Mouse (Mus musculus): ENCODE data around the gene R3hdm4. TPM values are rescaled to one million over a fixed set of nuclear protein-coding genes. Genes with fewer than 3 reads are reported as not detected.

R3hdm4 gene
- total and polyA plus RNA-seq, 3 experiments, result 29.1 to 105 TPM; not detected in 1

GRCm38 (mm10) chr10:79925785-79926490 is 4.9 kb upstream of the R3hdm4 start:
- peak; percentile 70 for DNase-seq (ENCODE audit: low read depth, low spot score)
- Histone ChIP-seq H3K9me3 (replicated peaks; ENCODE audit: insufficient read depth, low read length) (no peaks in the 10 kb centered on the region), H3K4me3 (ENCODE audit: control insufficient read depth in 1 of 2, insufficient read depth in 1 of 2, low read depth in 2 of 2, low read length in 2 of 2) (peak overlapping the region; percentile 53 to 90), H3K79me2 (ENCODE audit: control insufficient read depth, insufficient read depth, low read length, poor library complexity) (peaks cover 9% of the 10 kb centered on the region), H3K27ac (ENCODE audit: control insufficient read depth, low read depth, low read length) (peak overlapping the region; percentile 76), H3K9ac (ENCODE audit: control insufficient read depth, low read depth, low read length, poor library complexity, severe bottlenecking) (peak overlapping the region; percentile 87), H3K27me3 (ENCODE audit: control insufficient read depth in 1 of 2, insufficient read depth in 2 of 2, low read length in 2 of 2) (no peaks in the 10 kb centered on the region), H3K4me1 (ENCODE audit: control insufficient read depth in 1 of 2, insufficient read depth in 2 of 2, low read length in 2 of 2) (peaks cover 0 to 6% of the 10 kb centered on the region in 2 experiments; a peak in 1 of 4 replicates), H3K36me3 (ENCODE audit: control insufficient read depth in 1 of 2, insufficient read depth in 2 of 2, low read length in 2 of 2) (no peaks in the 10 kb centered on the region; a peak in 1 of 4 replicates)
- TF ChIP-seq EP300 (IDR thresholded peaks at IDR 0.05; ENCODE audit: low read depth in 1 of 2, low read length in 2 of 2) (no peak), CTCF (IDR thresholded peaks at IDR 0.05 in 2 of 3, conservative IDR thresholded peaks at IDR 0.05 in 1 of 3; ENCODE audit: control insufficient read depth in 1 of 3, insufficient read depth in 1 of 3, low read depth in 2 of 3, low read length in 3 of 3, poor library complexity in 1 of 3, severe bottlenecking in 1 of 3) (no peak), RCOR1 (IDR thresholded peaks at IDR 0.05; ENCODE audit: low read depth, low read length) (no peak), CHD2 (IDR thresholded peaks at IDR 0.05; ENCODE audit: low read length) (no peak), JUND (IDR thresholded peaks at IDR 0.05; ENCODE audit: low read depth, low read length) (peak; percentile 92), HCFC1 (IDR thresholded peaks at IDR 0.05; ENCODE audit: low read depth, low read length) (no peak), MYB (IDR thresholded peaks at IDR 0.05; ENCODE audit: low read depth, low read length) (no peak), ZMIZ1 (IDR thresholded peaks at IDR 0.05; ENCODE audit: low read depth, low read length) (no peak), KAT2A (conservative IDR thresholded peaks at IDR 0.05; ENCODE audit: low read depth, low read length) (no peak), UBTF (IDR thresholded peaks at IDR 0.05; ENCODE audit: borderline replicate concordance, insufficient read depth, low read depth, low read length) (no peak), TAL1 (IDR thresholded peaks at IDR 0.05; ENCODE audit: low read length) (no peak), ZKSCAN1 (IDR thresholded peaks at IDR 0.05; ENCODE audit: low read depth, low read length) (no peak), USF2 (IDR thresholded peaks at IDR 0.05; ENCODE audit: borderline replicate concordance in 1 of 2, insufficient read depth in 1 of 2, low read depth in 1 of 2, low read length in 2 of 2) (no peak), MYC (IDR thresholded peaks at IDR 0.05; ENCODE audit: low read depth, low read length) (no peak), MAFK (IDR thresholded peaks at IDR 0.05; ENCODE audit: borderline replicate concordance, low read depth, low read length) (no peak), SIN3A (IDR thresholded peaks at IDR 0.05; ENCODE audit: low read length) (no peak), E2F4 (IDR thresholded peaks at IDR 0.05; ENCODE audit: borderline replicate concordance, low read depth, low read length) (no peak; the same call in 1 of the 2 replicates), USF1 (IDR thresholded peaks at IDR 0.05; ENCODE audit: low read depth, low read length) (no peak), MAZ (IDR thresholded peaks at IDR 0.05; ENCODE audit: low read depth, low read length) (0 out of 2 replicates have a peak, but pooled peaks have one; percentile 3), SMC3 (IDR thresholded peaks at IDR 0.05; ENCODE audit: low read depth, low read length) (peak; percentile 5; the same call in 1 of the 2 replicates), ZNF384 (IDR thresholded peaks at IDR 0.05; ENCODE audit: low read depth, low read length) (no peak), POLR2A (IDR thresholded peaks at IDR 0.05; ENCODE audit: control insufficient read depth in 1 of 2, insufficient read depth in 1 of 2, low read depth in 1 of 2, low read length in 2 of 2, poor library complexity in 1 of 2) (no peak), GATA1 (IDR thresholded peaks at IDR 0.05; ENCODE audit: low read depth, low read length) (no peak), NELFE (IDR thresholded peaks at IDR 0.05; ENCODE audit: low read depth, low read length) (no peak), ELF1 (IDR thresholded peaks at IDR 0.05; ENCODE audit: low read depth, low read length) (0 out of 2 replicates have a peak, but pooled peaks have one; percentile 4), MXI1 (IDR thresholded peaks at IDR 0.05; ENCODE audit: low read depth, low read length) (peak; percentile 52; the same call in 1 of the 2 replicates), NRF1 (IDR thresholded peaks at IDR 0.05; ENCODE audit: insufficient read depth, low read depth, low read length, poor library complexity, severe bottlenecking) (no peak), POLR2AphosphoS2 (IDR thresholded peaks at IDR 0.05; ENCODE audit: low read length) (0 out of 2 replicates have a peak, but pooled peaks have one; percentile 27)

Measured in MEL (cell line).